Mouse (Mus musculus) Muller cell, postnatal 12 days (primary cell): Measurements from ENCODE around the gene Rnf115.
A peak's percentile ranks its signal among the peaks of the same experiment; 100 is the strongest.
"Not testable (repeated sequence)": the region's sequence is repeated elsewhere in the genome, so short reads cannot be mapped to it uniquely, and the experiment has no call there.

Source experiments
- DNase-seq: peaks from one replicate; pipeline ENCODE4 v3.0.0-alpha.2; 2015; ENCODE audit errors: inconsistent ontology term

Gene Rnf115

DNA sequence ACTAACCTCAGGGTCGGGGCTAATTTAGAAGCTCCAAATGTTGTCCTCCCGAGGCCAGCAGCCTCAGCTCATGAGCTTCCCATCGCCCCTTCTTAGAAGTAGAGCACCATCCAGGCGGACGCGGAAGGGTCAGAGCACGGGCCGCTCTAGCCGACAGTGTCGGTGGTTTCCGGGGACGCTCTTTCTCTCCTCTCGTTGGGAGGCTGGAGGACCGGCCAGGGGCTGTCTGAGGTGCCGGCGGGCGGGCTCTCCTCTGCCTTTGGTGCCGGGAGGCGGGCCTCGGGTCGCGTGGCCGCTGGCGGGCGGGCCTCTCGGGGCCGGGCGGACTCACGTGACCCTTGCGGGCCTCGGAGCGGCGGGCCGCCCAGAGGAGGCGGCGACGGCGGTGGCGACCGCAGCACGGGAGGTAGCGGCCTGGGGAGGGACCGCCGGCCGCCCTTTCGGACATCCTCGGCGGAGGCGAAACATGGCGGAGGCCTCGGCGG, at the start of gene Rnf115, which contains the start of gene Polr3c:
Gene Rnf115, plus strand, starts transcription at position 322 of the 485 bp plus-strand sequence.
Gene Polr3c, minus strand, starts transcription at position 286 of the 485 bp plus-strand sequence.
- peak; percentile 99 for DNase-seq

DNA sequence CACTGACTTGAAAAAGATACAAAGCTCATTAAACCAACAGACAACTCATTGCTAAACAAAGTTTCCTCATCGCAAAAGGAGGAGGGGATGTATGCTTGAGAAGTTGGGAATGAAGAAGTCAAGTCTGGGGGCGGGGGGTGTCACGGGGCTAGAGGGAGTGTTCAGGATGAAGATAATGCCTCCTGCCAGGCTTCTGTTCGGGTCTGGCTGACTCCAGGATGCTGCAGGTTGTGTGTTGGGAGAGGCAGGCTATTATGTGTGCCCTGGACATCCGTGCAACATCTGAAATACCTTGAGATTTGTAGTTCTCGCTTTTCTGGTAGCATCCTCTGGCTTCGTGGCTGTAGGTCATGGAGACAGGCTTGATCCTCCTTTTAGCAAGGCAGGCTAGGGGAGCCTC, 49.0 kb upstream of the Rnf115 start:
- no peak for DNase-seq

DNA sequence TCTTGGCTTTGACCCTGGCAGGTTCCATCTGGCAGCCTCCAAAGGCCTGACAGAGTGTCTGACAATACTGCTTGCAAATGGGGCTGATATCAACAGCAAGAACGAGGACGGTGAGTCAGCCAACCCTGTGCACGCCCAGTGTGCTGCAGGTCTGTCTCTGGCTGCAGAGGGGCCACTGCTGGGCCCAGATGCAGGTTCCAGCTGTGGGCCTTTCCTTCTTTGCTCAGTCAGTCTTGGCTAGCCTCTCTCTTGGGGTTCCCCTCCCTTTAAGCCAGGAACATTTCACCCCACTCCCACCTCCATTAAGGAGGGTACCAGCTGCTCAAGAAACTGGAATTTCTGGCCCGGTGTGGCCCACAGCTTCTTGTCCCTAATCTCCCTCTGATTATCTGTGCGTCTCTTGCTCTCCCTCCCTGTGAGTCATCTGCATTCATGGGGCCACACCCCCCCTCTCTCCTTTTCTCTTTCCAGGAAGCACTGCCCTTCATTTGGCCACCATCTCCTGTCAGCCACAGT, 48.2 kb upstream of the Rnf115 start:
- DNase-seq = peak; percentile 35

DNA sequence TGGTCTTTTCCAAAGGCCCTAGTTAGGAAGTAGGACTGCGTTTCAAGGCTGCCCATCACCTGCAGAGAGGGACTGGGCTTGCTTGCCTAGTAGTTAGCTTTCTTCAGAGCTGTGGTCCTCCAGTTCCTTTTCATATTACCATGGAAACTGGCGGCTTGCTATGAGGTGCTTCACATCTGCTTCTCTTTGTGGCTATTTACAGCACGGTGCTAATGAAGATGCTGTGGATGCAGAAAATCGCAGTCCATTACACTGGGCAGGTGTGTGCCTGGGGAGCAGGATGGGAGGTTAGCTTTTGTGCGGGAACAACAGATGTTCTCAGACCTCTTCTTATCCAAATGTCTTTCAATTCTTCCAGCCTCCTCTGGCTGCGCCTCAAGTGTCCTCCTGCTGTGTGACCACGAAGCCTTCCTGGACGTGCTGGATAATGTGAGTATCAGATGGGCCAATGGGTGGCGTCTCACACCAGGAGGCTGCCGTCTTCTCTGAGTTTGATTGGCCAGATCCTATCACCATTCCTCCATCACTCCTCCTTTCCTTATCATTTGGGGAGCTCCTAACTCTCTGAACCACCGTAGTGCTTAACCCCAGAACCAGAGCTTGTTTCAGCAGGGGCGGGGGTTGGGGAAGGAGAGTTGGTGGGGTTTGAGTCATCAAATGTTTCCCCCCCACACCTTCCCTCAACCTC, 47.1 kb upstream of the Rnf115 start:
- no peak for DNase-seq

DNA sequence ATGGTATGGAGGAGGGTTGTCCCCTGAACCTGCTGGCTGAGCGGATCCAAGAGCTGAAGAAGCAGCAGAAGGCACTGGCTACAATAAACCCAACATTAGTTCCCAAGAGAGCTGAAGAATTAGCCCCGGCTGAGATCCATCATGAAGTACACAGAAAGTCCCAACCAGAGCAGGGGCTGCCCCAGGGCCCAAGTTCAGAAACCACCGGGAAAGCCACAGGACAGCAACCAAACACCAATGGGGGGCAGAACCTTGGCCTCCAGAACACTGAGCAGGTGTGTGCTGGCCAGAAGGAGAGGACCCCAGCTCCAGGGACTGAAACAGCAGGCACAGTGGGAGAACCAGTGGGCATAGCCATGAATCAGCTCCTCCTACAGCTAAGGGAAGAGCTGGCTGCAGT, 44.0 kb upstream of the Rnf115 start:
- DNase-seq = no peak

DNA sequence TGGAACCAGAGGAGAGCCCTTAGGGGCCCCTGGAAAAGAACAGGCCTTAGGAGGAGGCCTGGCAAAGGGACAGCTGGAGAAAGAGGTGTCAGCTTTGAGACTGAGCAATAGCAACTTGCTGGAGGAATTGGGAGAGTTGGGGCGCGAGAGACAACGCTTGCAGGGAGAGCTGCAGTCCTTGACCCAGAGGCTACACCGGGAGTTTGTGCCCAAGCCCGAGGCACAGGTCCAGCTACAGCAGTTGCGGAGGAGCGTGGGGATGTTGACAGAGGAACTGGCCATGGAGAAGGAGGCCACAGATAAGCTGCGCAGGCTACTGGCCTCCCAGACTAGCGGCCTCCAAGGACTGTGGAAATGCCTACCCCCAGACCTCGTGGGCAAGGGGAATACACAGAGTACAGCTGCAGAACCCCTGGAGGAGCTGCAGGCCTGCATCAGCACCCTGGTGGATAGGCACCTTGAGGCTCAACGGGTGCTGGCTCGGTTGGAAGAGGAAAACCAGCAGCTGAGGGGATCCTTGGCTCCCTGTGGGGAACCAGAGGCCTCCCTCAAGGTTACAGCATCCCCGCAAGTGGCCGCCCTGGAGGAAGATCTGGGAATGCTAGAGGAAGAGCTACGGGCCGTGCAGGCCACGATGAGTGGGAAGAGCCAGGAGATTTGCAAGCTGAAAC, 43.2 kb upstream of the Rnf115 start:
- no peak for DNase-seq

DNA sequence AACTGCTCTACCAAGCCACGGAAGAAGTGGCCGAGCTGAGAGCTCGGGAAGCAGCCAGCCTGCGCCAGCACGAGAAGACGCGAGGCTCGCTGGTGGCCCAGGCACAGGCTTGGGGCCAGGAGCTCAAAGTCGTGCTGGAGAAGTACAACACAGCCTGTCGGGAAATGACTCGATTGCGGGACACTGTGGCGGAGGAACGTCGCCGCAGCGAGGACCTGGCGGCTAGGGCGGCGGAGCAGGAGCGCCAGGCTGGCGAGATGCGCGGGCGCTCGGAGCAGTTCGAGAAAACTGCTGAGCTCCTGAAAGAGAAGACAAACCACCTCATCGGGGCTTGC, 42.7 kb upstream of the Rnf115 start:
- DNase-seq = no peak

DNA sequence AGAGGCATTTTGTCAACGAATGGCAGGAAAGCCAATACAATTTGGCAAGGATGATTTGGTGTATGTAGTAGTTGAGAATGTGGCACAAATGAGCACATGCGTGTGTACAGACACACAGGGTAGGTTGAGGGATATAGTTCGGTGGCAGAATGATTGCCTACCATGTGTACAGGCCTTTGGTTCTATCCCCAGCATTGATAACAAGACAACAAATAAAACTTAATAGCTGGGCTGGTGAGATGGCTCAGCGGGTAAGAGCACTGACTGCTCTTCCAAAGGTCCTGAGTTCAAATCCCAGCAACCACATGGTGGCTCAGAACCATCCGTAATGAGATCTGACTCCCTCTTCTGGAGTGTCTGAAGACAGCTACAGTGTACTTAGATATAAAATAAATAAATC, 41.4 kb upstream of the Rnf115 start:
- DNase-seq = not testable (repeated sequence)

DNA sequence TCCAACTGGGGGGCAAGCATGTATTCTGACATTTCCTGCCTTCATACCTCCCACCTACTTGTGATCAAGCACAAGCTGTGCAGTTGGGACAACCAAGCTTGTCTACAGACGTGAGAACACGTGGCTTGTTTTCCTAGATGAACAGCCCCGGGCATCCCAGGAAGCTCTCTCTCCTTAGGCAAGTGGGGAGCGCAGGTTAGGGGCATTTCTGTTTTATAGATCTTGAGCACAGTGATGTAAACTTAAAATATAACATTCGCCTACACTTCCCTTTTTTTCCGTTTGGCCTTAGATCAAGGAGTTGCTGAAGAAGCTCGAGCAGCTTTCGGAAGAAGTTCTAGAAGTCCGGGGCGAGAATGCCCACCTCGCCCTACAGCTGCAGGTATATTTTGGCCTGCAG, 38.6 kb upstream of the Rnf115 start:
- no peak for DNase-seq

DNA sequence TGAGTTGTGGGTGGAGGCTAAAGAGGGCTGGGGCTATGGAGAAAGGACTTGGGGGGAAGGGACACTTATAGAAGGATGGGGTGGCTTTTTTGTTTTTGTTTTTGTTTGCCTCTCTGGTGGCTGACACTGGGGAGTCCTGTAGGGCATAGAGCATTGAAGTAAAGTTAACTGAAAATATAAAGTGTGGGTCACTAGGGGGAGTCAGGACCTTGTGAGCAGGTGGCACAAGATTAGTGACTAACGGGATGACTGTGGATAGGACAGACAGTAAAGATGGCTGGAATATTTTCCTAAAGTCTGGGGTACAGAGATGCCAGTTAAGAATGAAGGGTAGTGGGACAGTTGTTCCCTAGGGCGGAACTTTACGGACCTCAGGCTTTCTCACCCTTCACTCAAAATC, 37.2 kb upstream of the Rnf115 start:
- DNase-seq = no peak

DNA sequence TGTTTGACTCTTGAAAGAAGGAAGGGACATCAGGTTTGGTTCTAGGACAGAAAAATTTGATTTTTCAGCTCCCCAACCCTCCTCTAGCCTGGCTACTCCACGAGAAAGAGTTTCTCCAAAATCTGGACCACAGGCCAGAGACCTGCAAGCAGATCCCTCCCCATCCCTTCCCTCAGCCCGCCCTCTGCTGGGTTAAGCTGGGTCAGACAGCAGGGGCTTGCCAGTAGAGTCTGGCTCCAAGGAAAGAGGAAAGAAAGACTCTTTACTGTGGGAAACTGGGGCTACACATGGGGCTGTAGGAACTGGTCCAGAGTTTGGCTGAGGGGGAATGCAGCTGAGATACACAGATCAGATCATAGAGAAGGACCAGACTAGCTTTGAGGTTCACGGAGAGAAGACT, 35.0 kb upstream of the Rnf115 start:
- DNase-seq = peak; percentile 33

DNA sequence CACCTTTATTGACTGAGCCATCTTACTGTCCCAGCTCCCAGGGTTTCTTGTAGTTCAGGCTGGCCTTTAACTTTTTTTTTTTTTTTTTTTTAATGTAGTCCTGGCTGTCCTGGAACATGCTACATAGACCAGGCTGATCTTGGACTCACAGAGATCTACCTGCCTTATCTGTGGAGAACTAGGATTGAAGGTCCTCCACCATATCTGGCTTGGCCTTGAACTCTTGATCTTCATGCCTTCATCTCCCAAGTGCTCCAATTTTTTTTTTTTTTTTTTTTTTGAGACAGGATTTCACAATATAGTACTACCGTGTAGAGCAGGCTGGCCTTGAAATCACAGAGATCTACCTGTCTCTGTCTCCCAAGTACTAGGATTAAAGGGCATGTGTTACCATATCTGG, 33.9 kb upstream of the Rnf115 start:
- no peak for DNase-seq

DNA sequence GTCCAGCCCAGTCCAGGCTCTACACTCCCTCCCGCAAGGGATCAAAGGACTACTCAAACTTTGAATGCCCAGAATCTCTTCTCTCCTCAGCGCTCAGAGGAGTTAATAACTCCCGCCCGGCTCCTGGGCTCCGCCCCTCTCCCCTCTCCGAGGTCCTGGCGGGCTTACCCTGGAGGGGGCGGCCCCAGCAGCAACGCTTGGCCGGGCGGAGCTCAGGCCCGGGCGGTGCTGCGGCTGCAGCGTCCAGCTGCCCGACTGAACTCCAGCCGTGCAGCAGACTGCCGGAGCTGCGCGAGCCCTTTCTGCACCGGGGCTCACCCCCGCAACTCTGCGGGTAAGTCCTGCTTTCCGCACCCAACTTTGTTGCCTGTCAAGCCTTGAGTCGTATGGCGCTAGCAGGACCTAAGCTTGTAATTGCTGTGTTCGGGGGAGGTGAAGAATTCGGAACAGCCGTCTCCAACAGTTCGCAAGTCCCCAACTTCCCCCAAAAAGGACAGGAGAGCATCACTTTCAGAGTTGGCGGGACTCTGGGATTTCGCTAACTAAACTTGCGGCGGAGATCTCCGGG, 31.2 kb upstream of the Rnf115 start, which contains the start of gene Pias3:
Gene Pias3, plus strand, starts transcription at position 187 of the 568 bp plus-strand sequence.
- DNase-seq = peak; percentile 93

DNA sequence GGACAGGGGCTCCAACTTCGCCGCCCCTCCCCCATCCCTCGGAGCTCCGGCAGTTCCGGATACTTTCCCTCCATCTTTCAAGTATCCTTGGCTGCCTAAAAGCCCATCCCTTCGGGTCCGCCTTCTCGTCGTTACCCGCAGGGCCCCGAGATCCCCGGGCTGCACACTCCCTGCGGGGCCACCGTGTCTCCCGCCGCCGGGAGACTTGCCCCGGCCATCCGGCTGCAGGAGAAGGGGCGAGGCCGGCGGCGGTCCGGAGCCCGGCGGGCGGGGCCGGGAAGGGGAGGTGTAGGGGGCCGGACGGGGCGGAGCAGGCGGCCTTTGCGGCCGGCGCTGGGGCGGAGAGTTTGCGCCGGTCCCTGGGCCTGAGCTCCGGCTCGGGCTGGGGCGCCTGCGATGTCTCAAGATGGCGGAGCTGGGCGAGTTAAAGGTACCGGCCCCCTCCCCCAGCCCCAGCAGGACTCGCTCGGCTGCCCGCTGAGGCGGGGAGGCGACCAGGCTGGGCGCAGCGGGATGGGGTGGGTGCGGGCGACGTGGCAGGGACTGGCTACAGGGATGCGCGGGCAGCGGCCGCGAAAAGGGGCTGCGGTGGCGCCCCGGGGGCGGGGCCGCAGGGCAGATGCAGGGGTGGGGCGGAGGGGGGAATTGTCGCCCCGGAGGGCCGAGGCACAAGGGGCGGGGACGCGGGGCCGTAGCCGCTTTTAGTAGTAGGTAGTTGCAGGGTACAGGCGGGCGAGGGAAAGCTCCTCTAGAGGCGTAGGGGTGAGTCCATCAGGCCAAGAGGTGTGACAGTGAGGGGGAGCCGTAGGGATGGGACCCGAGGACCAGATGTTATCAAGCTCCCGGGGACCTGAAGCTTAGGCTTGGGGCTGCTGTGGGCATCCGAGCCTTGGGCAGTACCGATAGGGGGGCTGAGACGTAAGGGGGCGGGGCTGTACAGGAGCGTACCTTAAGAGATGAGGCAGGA, 30.4 kb upstream of the Rnf115 start:
- DNase-seq = peak; percentile 96

DNA sequence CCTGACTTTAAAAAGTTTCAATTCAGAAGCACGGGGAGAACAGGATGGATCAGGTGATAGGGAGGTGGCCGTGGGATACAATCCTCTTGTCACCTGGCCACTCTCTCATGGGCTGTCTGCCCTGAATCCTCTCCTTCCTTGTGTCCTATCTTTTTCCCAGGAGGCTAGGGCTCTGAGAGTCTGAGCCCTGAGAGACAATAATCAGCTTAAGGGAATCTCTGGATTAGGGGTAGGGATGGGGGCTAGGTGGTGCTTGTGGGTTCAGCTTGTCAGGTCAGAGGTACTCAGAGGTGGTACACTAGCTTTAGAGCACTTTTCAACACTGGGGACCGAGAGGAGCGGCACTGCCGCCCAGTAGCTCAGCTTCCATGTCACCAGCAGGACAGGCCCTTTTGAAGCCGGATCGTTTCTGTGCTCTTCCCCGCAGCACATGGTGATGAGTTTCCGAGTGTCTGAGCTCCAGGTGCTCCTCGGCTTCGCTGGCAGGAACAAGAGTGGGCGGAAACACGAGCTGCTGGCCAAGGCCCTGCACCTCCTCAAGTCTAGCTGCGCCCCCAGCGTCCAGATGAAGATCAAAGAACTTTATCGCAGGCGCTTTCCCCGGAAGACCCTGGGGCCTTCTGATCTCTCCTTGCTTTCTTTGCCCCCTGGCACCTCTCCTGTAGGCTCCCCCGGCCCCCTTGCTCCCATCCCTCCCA, 28.3 kb upstream of the Rnf115 start:
- DNase-seq = no peak

DNA sequence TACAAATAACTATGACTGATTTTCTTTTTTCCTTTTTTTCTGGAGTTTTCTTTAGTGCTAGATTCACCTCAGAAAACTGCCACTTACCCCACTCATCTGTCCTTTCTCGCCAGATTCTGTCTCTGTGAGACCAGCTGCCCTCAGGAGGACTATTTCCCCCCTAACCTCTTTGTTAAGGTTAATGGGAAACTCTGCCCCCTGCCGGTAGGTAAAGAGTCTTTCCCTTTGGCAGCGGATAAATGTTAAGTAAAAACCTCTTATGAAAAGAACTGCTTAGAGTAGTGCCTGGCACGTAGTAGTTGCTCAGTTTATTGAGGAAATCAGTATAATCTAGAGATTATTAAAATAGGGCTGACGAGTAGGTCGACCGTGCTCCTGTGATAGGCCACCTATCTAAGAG, 27.1 kb upstream of the Rnf115 start:
- DNase-seq = no peak

DNA sequence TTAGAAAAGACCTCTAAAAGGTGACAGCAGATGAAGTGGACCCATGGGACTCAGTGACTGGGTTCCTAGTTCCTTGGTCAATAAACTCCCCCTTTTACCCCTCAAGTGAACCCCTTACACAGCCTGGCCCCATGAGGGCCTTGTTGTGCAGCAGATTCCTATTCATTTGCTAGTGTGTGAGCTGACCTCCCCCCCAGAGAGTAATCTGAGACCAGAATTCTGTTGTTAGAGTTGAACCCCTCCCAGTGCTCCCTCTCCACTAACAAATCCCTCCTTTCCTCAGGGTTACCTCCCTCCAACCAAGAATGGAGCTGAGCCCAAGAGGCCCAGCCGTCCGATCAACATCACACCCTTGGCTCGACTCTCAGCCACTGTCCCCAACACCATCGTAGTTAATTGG, 26.5 kb upstream of the Rnf115 start:
- DNase-seq = no peak

DNA sequence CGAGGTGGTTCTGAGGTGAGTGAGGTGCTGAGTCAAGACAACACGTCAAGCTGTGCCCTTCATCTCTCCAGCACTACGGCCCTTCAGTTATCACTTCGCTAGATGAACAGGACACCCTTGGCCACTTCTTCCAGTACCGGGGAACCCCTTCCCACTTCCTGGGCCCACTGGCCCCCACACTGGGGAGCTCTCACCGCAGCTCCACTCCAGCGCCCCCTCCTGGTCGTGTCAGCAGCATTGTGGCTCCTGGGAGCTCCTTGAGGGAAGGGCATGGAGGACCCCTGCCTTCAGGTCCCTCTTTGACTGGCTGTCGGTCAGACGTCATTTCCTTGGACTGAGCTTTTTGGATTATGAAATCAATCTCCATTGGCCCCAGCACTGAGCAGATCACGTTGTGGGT, 22.7 kb upstream of the Rnf115 start:
- DNase-seq = no peak

DNA sequence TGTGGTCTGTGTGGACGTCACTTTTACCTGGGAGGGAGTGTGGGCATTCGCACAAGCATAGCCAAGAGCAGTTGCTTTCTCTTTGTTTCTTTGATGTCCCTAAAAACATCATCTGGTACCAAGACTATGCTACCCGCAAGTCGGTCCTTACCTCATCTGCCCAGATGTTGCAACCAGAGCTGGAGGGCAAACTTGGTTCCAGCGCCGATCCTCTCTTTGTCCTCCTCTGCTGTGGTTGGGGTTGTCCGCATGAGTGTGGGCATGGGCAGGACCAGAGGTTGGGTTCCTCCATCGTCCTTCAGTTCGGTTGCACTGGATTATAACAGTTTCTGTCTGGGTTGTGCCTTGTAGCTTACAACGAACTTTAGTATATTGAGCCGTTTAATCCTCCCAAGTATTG, 21.2 kb upstream of the Rnf115 start:
- no peak for DNase-seq

DNA sequence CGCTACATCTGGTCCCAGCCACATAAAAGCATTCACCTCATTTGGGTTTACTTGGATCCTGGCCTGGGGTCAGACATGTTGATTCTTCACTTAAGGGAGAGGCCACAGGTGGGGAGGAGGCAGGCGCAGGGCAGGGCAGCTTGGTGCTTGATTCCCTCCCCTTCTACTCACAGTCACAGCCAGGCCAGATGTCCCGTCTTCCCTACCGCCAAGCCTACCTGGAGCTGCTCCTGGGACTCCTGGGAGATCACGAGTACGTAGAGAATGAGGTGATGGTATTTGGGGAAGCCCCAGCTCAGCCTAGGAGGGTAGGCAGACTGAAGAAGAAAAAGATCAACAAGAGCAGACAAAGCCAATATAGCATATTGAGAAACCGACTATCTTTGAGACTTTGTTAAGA, 20.5 kb upstream of the Rnf115 start:
- no peak for DNase-seq
